Mouse (Mus musculus) stomach, postnatal 0 days (tissue): ENCODE data around the gene Arhgap4. TPM values are rescaled to one million over a fixed set of nuclear protein-coding genes. Genes with fewer than 3 reads are reported as not detected.

Experiments used
- ATAC-seq: fragments of 200-750 bp; cut with Nextera tagmentation; 2 replicates; pipeline ENCODE4 v1.8.0; 2017; ENCODE audit not compliant: low FRiP score, low TSS enrichment
- DNase-seq: peaks from one replicate; pipeline ENCODE4 v3.0.0-alpha.2; 2016; ENCODE audit warnings: low spot score
- H3K27ac ChIP-seq: fragments of 300-500 bp; sonication (generic); replicated peaks from 2 replicates; pipeline ENCODE4 v1.5.1; 2014; ENCODE audit warnings: mild to moderate bottlenecking, control low read depth
- H3K27me3 ChIP-seq: fragments of 300-500 bp; sonication (generic); 2 replicates; pipeline ENCODE4 v1.6.1; 2014; ENCODE audit warnings: low read length; ENCODE audit not compliant: control insufficient read depth, insufficient read depth
- H3K36me3 ChIP-seq: fragments of 300-500 bp; sonication (generic); 2 replicates; pipeline ENCODE4 v1.6.1; 2014; ENCODE audit warnings: low read length, mixed read lengths; ENCODE audit not compliant: control insufficient read depth, insufficient read depth
- H3K4me1 ChIP-seq: fragments of 300-500 bp; sonication (generic); replicated peaks from 2 replicates; pipeline ENCODE4 v1.6.1; 2014; ENCODE audit warnings: antibody characterized with exemption; ENCODE audit not compliant: control insufficient read depth, insufficient read depth
- H3K4me2 ChIP-seq: fragments of 300-500 bp; sonication (generic); replicated peaks from 2 replicates; pipeline ENCODE4 v1.6.1; 2014; ENCODE audit warnings: low read depth, mild to moderate bottlenecking, control low read depth, moderate library complexity
- H3K4me3 ChIP-seq: fragments of 300-500 bp; sonication (generic); 2 replicates; pipeline ENCODE4 v1.5.1; 2014; ENCODE audit warnings: low read depth, low read length, control low read depth
- H3K9ac ChIP-seq: fragments of 300-500 bp; sonication (generic); 2 replicates; pipeline ENCODE4 v1.6.1; 2014; ENCODE audit warnings: mild to moderate bottlenecking, low read length, control low read depth, mixed read lengths
- H3K9me3 ChIP-seq: fragments of 300-500 bp; sonication (generic); 2 replicates; pipeline ENCODE4 v1.6.1; 2016; ENCODE audit warnings: low read length; ENCODE audit not compliant: control insufficient read depth
- CTCF ChIP-seq: IDR thresholded peaks from 2 replicates; pipeline ENCODE4 v1.5.1; 2016; ENCODE audit warnings: antibody characterized with exemption, low read depth, mild to moderate bottlenecking, moderate library complexity
- EP300 ChIP-seq: optimal IDR thresholded peaks from 2 replicates; pipeline ENCODE3; 2016; ENCODE audit warnings: antibody characterized with exemption
- WGBS: fragments of 180-500 bp; shearing (Covaris S2); extraction: QIAGEN DNeasy Blood & Tissue Kit; methylation state at CpG from one replicate; pipeline ENCODE4 v1.1.7; 2014; 5-methylcytosine and 5-hydroxymethylcytosine counted together
- polyA plus RNA-seq: library from polyadenylated mRNA; unstranded; fragments of >200 nt; fragmentation: Nextera tagmentation; extraction: Ambion mirVana; gene quantifications from 2 replicates; pipeline ENCODE4 v1.2.1, GENCODE M21; 2015

Arhgap4 gene
- polyA plus RNA-seq, 1 experiment from 2014 or later, result 1.2 TPM

DNA sequence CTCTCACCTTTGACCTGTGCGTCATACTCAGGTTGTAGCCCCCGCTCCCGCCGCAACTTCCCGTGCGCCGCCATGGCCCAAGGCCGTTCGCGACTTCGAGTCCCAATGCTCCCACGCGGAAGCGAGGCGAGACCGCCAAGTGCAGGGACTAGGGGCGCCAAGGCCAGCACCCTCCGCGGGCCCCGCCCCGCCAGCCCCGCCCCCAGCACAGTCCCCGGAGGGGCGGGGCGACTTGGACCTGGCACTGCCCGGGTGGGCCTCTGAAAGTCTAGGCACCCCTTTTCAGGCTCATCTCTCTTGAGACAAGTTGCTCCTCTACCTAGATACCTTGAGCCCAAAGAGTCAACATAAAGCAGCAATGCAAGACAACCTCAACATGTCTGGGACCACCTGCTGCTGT, 10.5 kb downstream of the Arhgap4 start:
- Histone ChIP-seq H3K9ac (no peak overlapping the region), H3K36me3 (no peaks in the 10 kb centered on the region), H3K4me1 (no peaks in the 10 kb centered on the region), H3K9me3 (no peaks in the 10 kb centered on the region), H3K27me3 (no peaks in the 10 kb centered on the region), H3K4me3 (no peak overlapping the region), H3K27ac (no peak overlapping the region), H3K4me2 (peak overlapping the region; percentile 38)
- WGBS, result 9% methylated on average over 20 of the region's 26 CpGs
- ATAC-seq (no peak), DNase-seq (no peak)
- TF ChIP-seq EP300 (no peak), CTCF (no peak)

GRCm38 (mm10) chrX:73910451-73910850, 11.2 kb downstream of the Arhgap4 start:
- Histone ChIP-seq H3K36me3 (no peaks in the 10 kb centered on the region), H3K4me3 (no peak overlapping the region), H3K27ac (no peak overlapping the region), H3K4me1 (no peaks in the 10 kb centered on the region), H3K27me3 (no peaks in the 10 kb centered on the region), H3K4me2 (no peak overlapping the region), H3K9ac (no peak overlapping the region), H3K9me3 (no peaks in the 10 kb centered on the region)
- ATAC-seq (no peak), DNase-seq (no peak)
- TF ChIP-seq CTCF, result no peak
- TF ChIP-seq EP300, result no peak

GRCm38 (mm10) chrX:73910049-73910448, 11.6 kb downstream of the Arhgap4 start:
- no peak for DNase-seq
- Histone ChIP-seq H3K27ac (no peak overlapping the region), H3K9ac (no peak overlapping the region), H3K4me1 (no peaks in the 10 kb centered on the region), H3K9me3 (no peaks in the 10 kb centered on the region), H3K4me2 (no peak overlapping the region), H3K27me3 (no peaks in the 10 kb centered on the region), H3K4me3 (no peak overlapping the region), H3K36me3 (no peaks in the 10 kb centered on the region)
- WGBS, result 92% methylated on average over 1 of the region's 1 CpGs
- no peak for TF ChIP-seq CTCF
- no peak for TF ChIP-seq EP300
- no peak for ATAC-seq

GRCm38 (mm10) chrX:73897959-73898358, 23.7 kb downstream of the Arhgap4 start:
- H3K36me3 ChIP-seq, result no peaks in the 10 kb centered on the region
- DNase-seq, result no peak

DNA sequence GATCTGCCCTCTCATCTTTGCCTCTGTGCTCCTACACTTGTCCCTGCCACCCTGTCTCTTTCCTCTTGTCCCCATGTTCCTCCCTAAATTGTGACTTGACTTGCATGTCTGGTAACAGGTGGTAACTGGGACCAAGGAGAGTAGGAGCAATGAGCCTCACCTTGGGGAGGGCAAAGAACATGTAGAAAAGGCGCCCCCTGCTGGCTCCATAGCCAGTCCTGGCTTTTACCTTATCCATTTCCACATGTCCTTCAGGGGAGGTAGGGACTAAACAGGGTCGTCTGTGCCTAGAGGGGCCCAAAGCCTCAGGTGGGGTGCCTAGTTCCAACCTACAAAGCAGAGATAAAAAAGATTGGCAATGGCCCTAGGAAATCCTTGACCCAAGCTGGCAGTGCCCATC, 26.0 kb downstream of the Arhgap4 start, which contains the start of gene L1cam:
Gene L1cam, minus strand, starts transcription at position 387 of the 400 bp plus-strand sequence.
- no peaks in the 10 kb centered on the region for H3K27me3 ChIP-seq
- 17% methylated on average over 2 of the region's 2 CpGs for WGBS
- no peaks in the 10 kb centered on the region for H3K4me1 ChIP-seq
- no peak within 1 kb of the TSS for H3K4me3 ChIP-seq
- ATAC-seq, result peak; percentile 41; the same call in 1 of the 2 replicates
- H3K9ac ChIP-seq, result no peak within 1 kb of the TSS
- no peaks in the 10 kb centered on the region for H3K36me3 ChIP-seq
- DNase-seq, result peak; percentile 67
- H3K27ac ChIP-seq, result no peak within 1 kb of the TSS
- H3K4me2 ChIP-seq, result no peak within 1 kb of the TSS
- TF ChIP-seq CTCF, result peak; percentile 67
- no peak for TF ChIP-seq EP300
- no peaks in the 10 kb centered on the region for H3K9me3 ChIP-seq

More at GRCm38 (mm10) chrX:73897959-73898358, 23.7 kb downstream of the Arhgap4 start:
- Histone ChIP-seq H3K9me3 (no peaks in the 10 kb centered on the region), H3K9ac (no peak overlapping the region), H3K4me1 (no peaks in the 10 kb centered on the region), H3K27me3 (no peaks in the 10 kb centered on the region), H3K27ac (no peak overlapping the region), H3K4me2 (no peak overlapping the region), H3K4me3 (no peak overlapping the region)
- no peak for ATAC-seq
- no peak for TF ChIP-seq EP300
- peak; percentile 41 for TF ChIP-seq CTCF
- WGBS, result 74% methylated on average over 3 of the region's 3 CpGs

DNA sequence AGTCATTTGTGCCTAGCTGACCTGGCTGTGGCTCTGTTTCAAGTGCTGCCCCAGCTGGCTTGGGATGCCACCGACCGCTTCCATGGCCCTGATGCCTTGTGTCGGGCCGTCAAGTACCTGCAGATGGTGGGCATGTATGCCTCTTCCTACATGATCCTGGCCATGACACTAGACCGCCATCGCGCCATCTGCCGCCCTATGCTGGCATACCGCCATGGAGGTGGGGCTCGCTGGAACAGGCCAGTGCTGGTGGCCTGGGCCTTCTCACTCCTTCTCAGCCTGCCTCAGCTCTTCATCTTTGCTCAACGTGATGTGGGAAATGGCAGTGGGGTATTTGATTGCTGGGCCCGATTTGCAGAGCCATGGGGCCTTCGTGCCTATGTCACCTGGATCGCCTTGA, 28.8 kb downstream of the Arhgap4 start:
- Histone ChIP-seq H3K27me3 (no peaks in the 10 kb centered on the region), H3K4me2 (no peak overlapping the region), H3K9me3 (no peaks in the 10 kb centered on the region), H3K36me3 (no peaks in the 10 kb centered on the region), H3K9ac (no peak overlapping the region), H3K4me1 (no peaks in the 10 kb centered on the region), H3K27ac (no peak overlapping the region), H3K4me3 (no peak overlapping the region)
- ATAC-seq, result no peak
- 88% methylated on average over 14 of the region's 14 CpGs for WGBS
- no peak for DNase-seq
- TF ChIP-seq CTCF, result no peak
- no peak for TF ChIP-seq EP300
